Mouse (Mus musculus): Measurements from ENCODE around the gene Vmn1r195. TPM values are rescaled to one million over a fixed set of nuclear protein-coding genes. Genes with fewer than 3 reads are reported as not detected.
"Not testable (repeated sequence)": the region's sequence is repeated elsewhere in the genome, so short reads cannot be mapped to it uniquely, and the experiment has no call there.

Vmn1r195 gene
- polyA plus RNA-seq (2012; ENCODE audit: insufficient read depth, insufficient read length, low replicate concordance, missing spikeins) = not detected in 2 replicates

DNA sequence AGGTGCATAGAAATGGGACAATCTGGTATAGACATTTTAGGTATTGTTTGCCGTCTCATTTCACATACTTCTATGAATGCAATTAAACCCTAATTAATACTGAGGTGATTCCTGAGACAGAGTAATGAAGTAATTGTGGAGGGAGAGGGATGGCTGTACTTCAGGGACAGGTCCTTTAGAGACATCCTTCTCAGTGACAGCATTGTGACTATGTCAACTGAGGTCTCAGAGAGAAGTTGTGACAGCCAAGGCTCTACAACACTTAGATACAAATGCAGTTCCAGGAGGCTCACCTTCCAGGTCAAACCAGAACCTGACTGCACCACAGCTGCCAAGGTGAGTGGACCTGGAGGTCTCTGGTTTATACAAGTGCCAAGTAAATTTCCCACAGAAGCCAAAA is at the start of gene Vmn1r195:
Vmn1r195 (plus strand) TSS at position 301 of the 400 bp plus-strand sequence.
- H3K4me3 ChIP-seq (ENCODE audit: insufficient read depth, low read depth, low read length); H3K27ac ChIP-seq (ENCODE audit: insufficient read depth, low read depth, low read length); H3K4me1 ChIP-seq (ENCODE audit: control insufficient read depth, insufficient read depth, low read length): not testable (repeated sequence)
- 93% methylated on average over 1 of the region's 1 CpGs for WGBS

DNA sequence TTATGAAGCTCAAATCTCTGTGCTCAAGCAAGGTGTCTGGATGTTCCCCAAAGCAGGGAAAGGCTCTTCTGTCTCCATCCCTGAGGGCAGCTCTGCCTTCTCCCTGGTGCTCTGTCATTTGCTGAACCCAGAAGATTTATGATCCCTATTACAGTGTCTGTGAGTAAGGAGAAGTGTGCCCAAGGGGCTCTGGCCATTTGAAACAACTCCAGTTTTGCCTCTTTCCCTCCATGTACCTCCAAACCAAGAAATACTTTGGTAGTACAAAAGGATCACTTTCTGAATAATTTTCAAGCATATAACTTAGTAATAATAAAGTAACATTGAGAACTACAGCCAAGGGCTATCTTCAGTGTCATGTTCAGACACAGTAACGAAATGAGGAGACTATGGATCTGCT is 47.3 kb upstream of the Vmn1r195 start, which contains the start of gene Vmn1r193:
Vmn1r193 (minus strand) TSS at position 101 of the 400 bp plus-strand sequence.
- H3K4me3 ChIP-seq (ENCODE audit: insufficient read depth, low read depth, low read length); H3K27ac ChIP-seq (ENCODE audit: insufficient read depth, low read depth, low read length); H3K4me1 ChIP-seq (ENCODE audit: control insufficient read depth, insufficient read depth, low read length): not testable (repeated sequence)
- 78% methylated on average over 1 of the region's 1 CpGs for WGBS

DNA sequence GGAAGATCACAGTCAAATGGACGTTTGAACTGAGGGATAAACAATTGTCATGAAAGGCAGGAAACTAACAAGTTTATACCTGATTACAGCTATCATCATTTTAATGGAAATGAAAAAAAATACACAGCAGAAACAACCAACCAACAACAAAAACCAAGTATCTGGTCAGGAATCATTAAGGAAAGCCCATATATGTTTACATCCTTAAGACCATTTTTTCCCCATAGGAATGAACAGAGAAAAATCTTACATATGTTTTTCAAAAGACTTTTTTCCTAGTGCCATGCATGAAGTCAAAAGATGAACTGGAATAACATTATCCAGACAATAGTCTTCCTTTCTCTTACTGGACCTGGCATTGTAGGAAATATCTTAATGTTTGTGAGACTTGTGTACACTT is 26.4 kb upstream of the Vmn1r195 start, which contains the start of gene Vmn1r194:
Vmn1r194 (plus strand) TSS at position 301 of the 400 bp plus-strand sequence.
- H3K27ac ChIP-seq (ENCODE audit: insufficient read depth, low read depth, low read length) = no peak within 1 kb of the TSS
- 62% methylated on average over 1 of the region's 1 CpGs for WGBS
- TF ChIP-seq CTCF (IDR thresholded peaks at IDR 0.05; ENCODE audit: insufficient read depth, low read depth, low read length) (no peak), POLR2A (IDR thresholded peaks at IDR 0.05; ENCODE audit: insufficient read depth, low read depth, low read length) (no peak)
- H3K4me3 ChIP-seq (ENCODE audit: insufficient read depth, low read depth, low read length) = no peak within 1 kb of the TSS
- no peaks in the 10 kb centered on the region for H3K4me1 ChIP-seq (ENCODE audit: control insufficient read depth, insufficient read depth, low read length)

DNA sequence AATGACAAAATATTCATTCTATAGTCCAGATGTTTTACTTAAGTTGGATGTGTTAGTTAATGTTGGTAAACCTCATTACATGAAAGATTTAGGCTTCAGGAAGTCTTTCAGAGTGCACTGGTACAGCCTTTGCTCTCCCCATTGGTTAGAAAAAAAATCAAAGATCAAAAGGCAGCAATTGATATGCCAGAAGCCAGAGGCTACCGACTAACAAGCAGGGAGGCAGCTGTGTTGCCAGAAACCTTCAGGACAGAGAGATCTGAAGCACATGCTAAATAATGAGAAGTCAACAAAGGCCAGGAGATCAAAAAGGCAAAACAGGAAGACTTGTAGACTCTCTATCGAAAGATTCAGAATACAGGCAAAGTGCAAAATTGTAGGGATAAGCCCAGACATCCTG is 1.4 kb downstream of the Vmn1r195 start:
- 44% methylated on average over 2 of the region's 2 CpGs for WGBS
- H3K4me1 ChIP-seq (ENCODE audit: control insufficient read depth, insufficient read depth, low read length) = no peaks in the 10 kb centered on the region
- no peak overlapping the region for H3K27ac ChIP-seq (ENCODE audit: insufficient read depth, low read depth, low read length)
- no peak overlapping the region for H3K4me3 ChIP-seq (ENCODE audit: insufficient read depth, low read depth, low read length)
- no peak for TF ChIP-seq POLR2A (IDR thresholded peaks at IDR 0.05; ENCODE audit: insufficient read depth, low read depth, low read length)
- no peak for TF ChIP-seq CTCF (IDR thresholded peaks at IDR 0.05; ENCODE audit: insufficient read depth, low read depth, low read length)

DNA sequence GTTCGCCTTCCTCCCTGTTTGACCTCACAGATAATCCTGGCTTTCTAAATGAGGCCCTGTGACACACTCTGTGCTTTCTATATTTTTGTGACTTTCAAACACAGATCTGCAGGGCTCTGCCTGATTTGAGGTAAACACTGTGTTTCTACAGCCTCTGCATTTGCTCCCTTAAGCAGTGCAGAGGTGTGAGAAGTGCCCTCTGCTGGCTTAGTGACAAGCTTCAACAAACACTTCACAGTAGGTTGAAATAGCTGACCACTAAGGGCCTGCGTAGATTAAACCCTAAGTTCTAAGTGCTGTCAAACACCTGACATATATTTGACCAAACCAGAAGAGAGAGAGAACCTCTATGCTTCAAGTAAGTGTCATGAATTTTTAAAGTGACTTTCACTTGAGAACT is 14.3 kb downstream of the Vmn1r195 start:
- WGBS = 79% methylated on average over 2 of the region's 2 CpGs
- Histone ChIP-seq H3K27ac (ENCODE audit: insufficient read depth, low read depth, low read length) (no peak overlapping the region), H3K4me1 (ENCODE audit: control insufficient read depth, insufficient read depth, low read length) (no peaks in the 10 kb centered on the region), H3K4me3 (ENCODE audit: insufficient read depth, low read depth, low read length) (no peak overlapping the region)
- no peak for TF ChIP-seq CTCF (IDR thresholded peaks at IDR 0.05; ENCODE audit: insufficient read depth, low read depth, low read length)
- TF ChIP-seq POLR2A (IDR thresholded peaks at IDR 0.05; ENCODE audit: insufficient read depth, low read depth, low read length) = no peak

DNA sequence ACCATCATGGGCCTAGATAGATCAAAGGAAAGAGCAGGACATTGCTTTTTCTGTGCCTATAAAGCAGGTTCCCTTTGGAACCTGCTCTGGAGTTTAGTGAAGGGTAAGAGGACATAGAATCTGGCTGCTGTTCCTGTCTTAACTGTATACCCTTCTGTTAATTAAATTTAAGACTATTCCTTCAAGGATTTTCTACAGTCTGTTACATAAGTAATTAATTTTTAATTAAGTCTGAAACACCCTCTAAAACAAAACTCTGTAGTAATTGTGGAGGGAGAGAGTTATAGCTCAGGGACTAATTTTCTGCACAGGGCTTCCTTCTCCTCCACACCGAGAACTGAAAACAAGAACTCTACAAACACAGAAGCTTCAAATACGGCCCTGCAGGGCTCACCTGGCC is 19.3 kb downstream of the Vmn1r195 start, which contains the start of gene Vmn1r196:
Vmn1r196 (plus strand) TSS at position 301 of the 400 bp plus-strand sequence.
- no peak within 1 kb of the TSS for H3K4me3 ChIP-seq (ENCODE audit: insufficient read depth, low read depth, low read length)
- 80% methylated on average over 2 of the region's 2 CpGs for WGBS
- no peaks in the 10 kb centered on the region for H3K4me1 ChIP-seq (ENCODE audit: control insufficient read depth, insufficient read depth, low read length)
- no peak for TF ChIP-seq POLR2A (IDR thresholded peaks at IDR 0.05; ENCODE audit: insufficient read depth, low read depth, low read length)
- TF ChIP-seq CTCF (IDR thresholded peaks at IDR 0.05; ENCODE audit: insufficient read depth, low read depth, low read length) = no peak
- H3K27ac ChIP-seq (ENCODE audit: insufficient read depth, low read depth, low read length) = no peak within 1 kb of the TSS

DNA sequence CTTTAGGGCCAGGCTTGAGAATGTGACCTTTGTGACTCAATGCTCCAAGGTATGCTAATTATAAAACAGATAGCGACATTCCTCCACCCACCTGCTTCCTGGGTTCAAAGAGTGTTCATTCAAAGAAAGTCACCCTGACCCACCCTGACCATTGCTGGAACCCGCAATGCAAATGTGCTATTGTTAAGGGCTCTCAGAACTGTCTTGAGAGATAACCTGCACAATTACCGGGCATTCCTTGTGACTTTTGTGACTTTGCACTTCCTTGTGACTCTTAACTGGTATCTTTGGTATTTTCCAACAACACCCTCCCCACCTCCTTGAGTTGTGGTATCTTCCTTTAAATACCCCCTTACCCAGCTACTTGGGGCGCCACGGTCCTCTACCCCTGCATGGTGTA is 37.8 kb downstream of the Vmn1r195 start:
- not testable (repeated sequence) for H3K4me1 ChIP-seq (ENCODE audit: control insufficient read depth, insufficient read depth, low read length); H3K27ac ChIP-seq (ENCODE audit: insufficient read depth, low read depth, low read length); H3K4me3 ChIP-seq (ENCODE audit: insufficient read depth, low read depth, low read length)
- WGBS = 92% methylated on average over 5 of the region's 5 CpGs

DNA sequence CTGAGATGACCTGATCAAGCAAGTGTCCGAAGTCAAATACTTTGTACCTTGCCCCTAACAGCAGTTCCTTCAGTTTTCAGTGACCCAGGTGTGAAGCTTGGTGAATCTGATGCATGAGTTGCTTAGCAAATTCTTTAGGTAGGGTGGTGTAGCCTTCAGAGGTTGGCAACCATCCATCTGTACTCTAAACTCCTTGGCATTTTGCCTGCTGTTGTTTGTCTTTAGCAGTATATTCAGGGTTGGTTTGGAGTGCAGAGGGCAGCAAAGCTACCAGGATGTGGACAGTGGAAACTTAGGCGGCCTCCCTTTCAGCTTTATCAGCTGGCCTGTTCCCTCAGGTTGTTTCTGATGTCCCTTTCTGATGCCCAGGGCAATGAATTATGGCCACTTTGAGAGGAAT is 45.0 kb downstream of the Vmn1r195 start:
- no peak overlapping the region for H3K4me3 ChIP-seq (ENCODE audit: insufficient read depth, low read depth, low read length)
- TF ChIP-seq POLR2A (IDR thresholded peaks at IDR 0.05; ENCODE audit: insufficient read depth, low read depth, low read length) (no peak), CTCF (IDR thresholded peaks at IDR 0.05; ENCODE audit: insufficient read depth, low read depth, low read length) (no peak)
- H3K27ac ChIP-seq (ENCODE audit: insufficient read depth, low read depth, low read length) = no peak overlapping the region
- whole genome bisulfite sequencing = 68% methylated on average over 2 of the region's 2 CpGs
- no peaks in the 10 kb centered on the region for H3K4me1 ChIP-seq (ENCODE audit: control insufficient read depth, insufficient read depth, low read length)

DNA sequence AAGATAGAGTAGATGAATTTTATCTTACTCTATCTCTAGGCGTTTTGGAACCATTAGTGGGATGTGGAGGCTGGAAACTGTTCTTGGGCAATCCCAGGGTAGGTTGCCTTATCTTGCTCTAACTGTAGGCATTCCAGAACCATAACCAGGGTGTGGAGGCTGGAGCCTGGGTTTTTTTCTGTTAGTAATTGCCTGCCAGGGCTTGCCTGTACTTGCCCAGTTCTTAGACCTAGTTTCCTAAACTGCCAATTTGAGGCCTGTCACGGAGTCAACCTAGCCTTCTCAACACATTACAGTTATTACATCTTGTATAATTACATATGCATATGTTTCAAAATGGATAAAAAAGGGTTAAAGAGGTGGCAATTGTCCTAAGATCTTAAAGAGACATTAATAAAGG is 47.0 kb downstream of the Vmn1r195 start:
- Histone ChIP-seq H3K27ac (ENCODE audit: insufficient read depth, low read depth, low read length) (no peak overlapping the region), H3K4me3 (ENCODE audit: insufficient read depth, low read depth, low read length) (no peak overlapping the region), H3K4me1 (ENCODE audit: control insufficient read depth, insufficient read depth, low read length) (no peaks in the 10 kb centered on the region)
- WGBS = 83% methylated on average over 2 of the region's 2 CpGs
- TF ChIP-seq CTCF (IDR thresholded peaks at IDR 0.05; ENCODE audit: insufficient read depth, low read depth, low read length) = no peak
- no peak for TF ChIP-seq POLR2A (IDR thresholded peaks at IDR 0.05; ENCODE audit: insufficient read depth, low read depth, low read length)

DNA sequence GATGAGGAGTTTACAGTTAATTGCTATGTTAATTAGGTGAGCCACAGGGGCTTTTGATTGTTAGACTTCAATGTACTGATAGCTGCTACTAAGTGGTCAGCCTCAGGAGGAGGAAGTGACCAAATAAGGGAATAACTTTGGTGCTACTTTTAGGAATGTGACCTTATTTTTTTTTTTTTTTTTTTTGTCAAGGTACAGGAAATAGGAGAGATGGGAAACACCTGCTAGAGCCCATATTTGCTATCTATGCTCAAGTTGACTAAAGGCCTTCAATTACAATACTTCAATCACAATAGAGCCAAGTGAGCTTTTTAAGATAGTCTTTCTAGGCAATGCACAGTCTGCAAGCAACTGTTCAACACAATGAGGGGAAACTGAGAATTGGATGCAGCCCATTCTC is 49.8 kb downstream of the Vmn1r195 start:
- no peak for TF ChIP-seq POLR2A (IDR thresholded peaks at IDR 0.05; ENCODE audit: insufficient read depth, low read depth, low read length)

More for the DNA sequence above, 49.8 kb downstream of the Vmn1r195 start:
- H3K4me3 ChIP-seq (ENCODE audit: insufficient read depth, low read depth, low read length) = no peak overlapping the region
- H3K27ac ChIP-seq (ENCODE audit: insufficient read depth, low read depth, low read length) = no peak overlapping the region
- no peaks in the 10 kb centered on the region for H3K4me1 ChIP-seq (ENCODE audit: control insufficient read depth, insufficient read depth, low read length)

All from olfactory bulb, adult 2 months (tissue).